Mouse (Mus musculus) midbrain, embryonic 14.5 days (tissue): ENCODE data around the gene Pipox. TPM values are rescaled to one million over a fixed set of nuclear protein-coding genes. Genes with fewer than 3 reads are reported as not detected.

ENCODE experiments used
- ATAC-seq: fragments of 200-750 bp; cut with Nextera tagmentation; 2 replicates; pipeline ENCODE4 v1.8.0; 2017; ENCODE audit warnings: moderate number of reproducible peaks, moderate library complexity; ENCODE audit not compliant: low FRiP score, low TSS enrichment
- DNase-seq: peaks from one replicate; pipeline ENCODE4 v3.0.0-alpha.2; 2015
- H3K27ac ChIP-seq: fragments of 300-500 bp; sonication (generic); replicated peaks from 2 replicates; pipeline ENCODE4 v1.5.1; 2014; ENCODE audit warnings: mild to moderate bottlenecking, low read depth, low read length, moderate library complexity
- H3K27me3 ChIP-seq: fragments of 300-500 bp; sonication (generic); 2 replicates; pipeline ENCODE4 v1.6.1; 2014; ENCODE audit warnings: low read length, control low read depth, mixed read lengths; ENCODE audit not compliant: control insufficient read depth, insufficient read depth
- H3K36me3 ChIP-seq: fragments of 300-500 bp; sonication (generic); 2 replicates; pipeline ENCODE4 v1.6.1; 2014; ENCODE audit warnings: low read length, control low read depth; ENCODE audit not compliant: control insufficient read depth, insufficient read depth
- H3K4me1 ChIP-seq: fragments of 300-500 bp; sonication (generic); 2 replicates; pipeline ENCODE4 v1.6.1; 2014; ENCODE audit warnings: mild to moderate bottlenecking, antibody characterized with exemption, low read length, control low read depth; ENCODE audit not compliant: control insufficient read depth, insufficient read depth
- H3K4me2 ChIP-seq: fragments of 300-500 bp; sonication (generic); 2 replicates; pipeline ENCODE4 v1.6.1; 2014; ENCODE audit warnings: mild to moderate bottlenecking, low read length, moderate library complexity
- H3K4me3 ChIP-seq: fragments of 300-500 bp; sonication (generic); replicated peaks from 2 replicates; pipeline ENCODE4 v1.5.1; 2014; ENCODE audit warnings: low read depth, low read length
- H3K9ac ChIP-seq: fragments of 300-500 bp; sonication (generic); replicated peaks from 2 replicates; pipeline ENCODE4 v1.6.1; 2014; ENCODE audit warnings: mild to moderate bottlenecking, low read length, moderate library complexity
- H3K9me3 ChIP-seq: fragments of 300-500 bp; sonication (generic); 2 replicates; pipeline ENCODE4 v1.6.1; 2016; ENCODE audit warnings: low read length, control low read depth, mixed read lengths; ENCODE audit not compliant: control insufficient read depth
- WGBS: fragments of 180-500 bp; shearing (Covaris S2); extraction: QIAGEN DNeasy Blood & Tissue Kit; methylation state at CpG from one replicate; pipeline ENCODE4 v1.1.7; 2014; 5-methylcytosine and 5-hydroxymethylcytosine counted together
- polyA plus RNA-seq: library from polyadenylated mRNA; unstranded; fragments of >200 nt; fragmentation: Nextera tagmentation; extraction: Ambion mirVana; gene quantifications from 2 replicates; pipeline ENCODE4 v1.2.1, GENCODE M21; 2014

The Pipox gene
- polyA plus RNA-seq, 1 experiment from 2014 or later, result 4.0 TPM

DNA sequence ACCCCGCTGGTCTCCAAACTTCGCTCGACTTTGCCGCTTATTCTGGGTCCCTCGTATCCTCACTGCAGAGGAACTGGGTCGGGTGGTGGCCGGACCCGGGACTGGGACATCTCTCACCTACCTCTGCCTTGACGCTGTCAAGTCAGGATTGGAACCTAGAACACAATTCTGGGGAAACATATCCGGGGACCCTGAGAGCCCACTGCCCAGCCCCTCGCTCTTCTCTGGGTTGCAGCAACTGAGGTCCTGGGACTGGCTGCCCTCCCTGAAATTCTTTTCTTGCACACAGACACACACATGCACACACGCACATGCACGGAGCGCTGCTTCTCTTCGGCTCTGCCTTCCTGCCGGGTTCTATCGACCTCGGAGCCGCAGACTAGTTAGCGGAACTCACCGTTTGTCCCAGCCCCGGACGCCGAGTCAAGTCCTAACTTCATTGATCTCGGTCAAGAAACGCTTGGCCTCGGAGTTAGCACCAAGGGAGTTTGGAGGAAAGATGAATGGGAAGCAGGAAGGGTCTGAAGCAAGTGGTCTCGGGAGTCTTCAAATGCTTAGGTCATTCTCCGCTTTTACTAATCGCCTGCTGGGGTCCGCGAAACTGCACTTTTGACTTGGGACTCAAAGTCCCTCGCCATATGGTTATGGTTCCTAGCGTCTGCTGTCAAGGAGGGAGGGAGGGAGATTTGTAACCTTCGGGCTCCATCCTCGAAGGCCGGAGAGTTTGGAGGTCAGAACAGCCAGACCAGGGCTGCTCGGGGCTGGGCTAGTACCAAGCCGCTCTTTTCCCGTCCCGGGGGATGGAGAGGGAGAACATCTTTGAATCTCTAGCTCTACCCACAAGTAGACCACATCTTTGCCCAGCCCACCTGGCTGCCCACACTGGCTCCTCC, 37.9 kb upstream of the Pipox start:
- Histone ChIP-seq H3K27me3 (peaks cover 20% of the 10 kb centered on the region), H3K4me3 (peak overlapping the region; percentile 84), H3K9me3 (no peaks in the 10 kb centered on the region), H3K9ac (peak overlapping the region; percentile 92), H3K4me2 (peak overlapping the region; percentile 87), H3K27ac (peak overlapping the region; percentile 93), H3K4me1 (peaks cover 62% of the 10 kb centered on the region), H3K36me3 (no peaks in the 10 kb centered on the region)
- DNase-seq (peak; percentile 60), ATAC-seq (no peak)
- WGBS, result under 1% methylated on average over 41 of the region's 41 CpGs

DNA sequence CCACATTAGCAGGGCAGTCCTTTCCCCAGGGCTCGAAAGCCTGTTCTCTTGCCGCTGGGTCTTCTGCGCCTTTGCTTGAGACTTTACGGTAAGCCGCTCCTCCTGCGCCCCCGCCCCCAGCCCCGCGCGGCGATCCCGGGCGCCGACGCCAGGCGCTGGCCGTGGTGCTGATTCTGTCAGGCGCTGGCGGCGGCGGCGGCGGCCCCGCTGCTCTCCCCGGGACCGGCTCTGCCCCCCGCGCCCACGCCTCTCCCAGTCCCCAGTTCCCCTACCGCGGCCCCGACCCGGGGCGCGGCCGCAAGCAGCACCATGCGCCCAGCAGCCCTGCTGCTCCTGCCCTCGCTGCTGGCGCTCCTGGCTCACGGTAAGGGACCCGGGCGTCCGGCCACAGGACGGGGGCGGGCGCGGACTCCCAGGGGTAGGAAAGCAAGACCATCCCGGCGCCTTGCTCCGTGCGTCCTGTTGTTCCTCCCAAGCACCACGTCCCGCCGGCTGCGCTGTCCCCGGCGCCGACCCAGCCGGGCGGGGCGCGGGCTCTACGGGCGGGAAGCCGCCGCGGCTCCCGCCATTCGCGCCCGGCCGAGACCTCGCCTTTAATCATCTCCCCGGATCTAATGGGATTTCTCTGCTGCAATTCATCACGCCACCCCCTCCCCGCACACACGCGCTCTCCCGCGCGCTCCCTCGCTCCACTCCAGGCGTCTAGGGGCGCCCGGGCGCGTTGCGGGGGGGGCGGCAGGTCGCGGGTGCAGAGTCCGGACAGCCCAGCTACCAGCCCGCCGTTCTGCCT, 37.0 kb upstream of the Pipox start, which contains the start of gene Sez6:
Gene Sez6 (plus strand): TSS at position 50 of the 790 bp plus-strand sequence.
- peak within 1 kb of the TSS; percentile 93 for H3K27ac ChIP-seq
- H3K9ac ChIP-seq, result peak within 1 kb of the TSS; percentile 92
- peak; percentile 72 for ATAC-seq
- DNase-seq, result peak; percentile 93
- H3K36me3 ChIP-seq, result no peaks in the 10 kb centered on the region
- under 1% methylated on average over 94 of the region's 94 CpGs for WGBS
- peaks cover 62% of the 10 kb centered on the region for H3K4me1 ChIP-seq
- peak within 1 kb of the TSS; percentile 87 for H3K4me2 ChIP-seq
- peaks cover 14% of the 10 kb centered on the region for H3K27me3 ChIP-seq
- H3K4me3 ChIP-seq, result peak within 1 kb of the TSS; percentile 84
- no peaks in the 10 kb centered on the region for H3K9me3 ChIP-seq

GRCm38 (mm10) chr11:77927837-77928236, 33.9 kb upstream of the Pipox start:
- H3K27ac ChIP-seq, result no peak overlapping the region
- peaks cover 59% of the 10 kb centered on the region for H3K4me1 ChIP-seq
- 55% methylated on average over 5 of the region's 5 CpGs for WGBS
- no peaks in the 10 kb centered on the region for H3K36me3 ChIP-seq
- H3K9me3 ChIP-seq, result no peaks in the 10 kb centered on the region
- H3K27me3 ChIP-seq, result no peaks in the 10 kb centered on the region; the same call in 1 of the 2 replicates
- no peak for DNase-seq
- H3K4me3 ChIP-seq, result no peak overlapping the region
- H3K4me2 ChIP-seq, result no peak overlapping the region
- no peak for ATAC-seq
- H3K9ac ChIP-seq, result no peak overlapping the region

DNA sequence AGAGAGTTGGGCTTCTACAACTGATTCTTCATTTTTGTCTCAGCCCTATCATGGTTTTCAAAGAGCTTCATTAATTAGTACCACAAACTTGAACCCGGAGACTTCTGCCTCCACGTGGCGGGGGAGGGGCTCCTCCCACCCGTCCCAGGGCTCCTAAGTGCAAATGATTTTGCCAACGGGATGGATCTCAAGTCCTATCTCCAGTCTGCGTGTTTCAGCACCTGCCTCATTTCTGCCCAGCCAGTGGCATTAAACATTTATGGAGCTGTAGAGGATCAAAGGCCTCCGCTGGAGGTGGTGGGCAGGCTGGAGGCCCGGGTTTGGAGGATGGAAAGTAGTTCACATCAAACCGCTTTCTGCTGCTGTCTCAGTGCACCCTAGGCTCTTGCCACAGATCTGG, 32.8 kb upstream of the Pipox start:
- H3K4me3 ChIP-seq, result no peak overlapping the region
- no peaks in the 10 kb centered on the region for H3K27me3 ChIP-seq
- WGBS, result 17% methylated on average over 9 of the region's 9 CpGs
- no peaks in the 10 kb centered on the region for H3K36me3 ChIP-seq
- H3K9ac ChIP-seq, result no peak overlapping the region
- H3K4me2 ChIP-seq, result peak overlapping the region; percentile 9; the same call in 1 of the 2 replicates
- DNase-seq, result peak; percentile 71
- H3K9me3 ChIP-seq, result no peaks in the 10 kb centered on the region
- ATAC-seq, result 0 out of 2 replicates have a peak, but pooled peaks have one; percentile 49
- peaks cover 50% of the 10 kb centered on the region for H3K4me1 ChIP-seq
- peak overlapping the region; percentile 82 for H3K27ac ChIP-seq

GRCm38 (mm10) chr11:77925836-77926657, 32.2 kb upstream of the Pipox start:
- peak overlapping the region; percentile 9; the same call in 1 of the 2 replicates for H3K4me2 ChIP-seq
- peaks cover 50% of the 10 kb centered on the region for H3K4me1 ChIP-seq
- H3K4me3 ChIP-seq, result no peak overlapping the region
- DNase-seq, result peak; percentile 64
- H3K27me3 ChIP-seq, result no peaks in the 10 kb centered on the region
- no peak overlapping the region; the same call in 1 of the 2 replicates for H3K9ac ChIP-seq
- no peaks in the 10 kb centered on the region for H3K9me3 ChIP-seq
- H3K36me3 ChIP-seq, result no peaks in the 10 kb centered on the region
- peak overlapping the region; percentile 82 for H3K27ac ChIP-seq
- peak; percentile 77 for ATAC-seq
- WGBS, result 23% methylated on average over 9 of the region's 9 CpGs

GRCm38 (mm10) chr11:77923285-77923684, 29.4 kb upstream of the Pipox start:
- peaks cover 38% of the 10 kb centered on the region for H3K4me1 ChIP-seq
- WGBS, result 64% methylated on average over 4 of the region's 4 CpGs
- no peaks in the 10 kb centered on the region for H3K27me3 ChIP-seq
- ATAC-seq (no peak), DNase-seq (no peak)
- H3K36me3 ChIP-seq, result no peaks in the 10 kb centered on the region
- no peak overlapping the region for H3K4me3 ChIP-seq
- no peak overlapping the region for H3K9ac ChIP-seq
- no peak overlapping the region for H3K4me2 ChIP-seq
- H3K27ac ChIP-seq, result no peak overlapping the region
- H3K9me3 ChIP-seq, result no peaks in the 10 kb centered on the region

DNA sequence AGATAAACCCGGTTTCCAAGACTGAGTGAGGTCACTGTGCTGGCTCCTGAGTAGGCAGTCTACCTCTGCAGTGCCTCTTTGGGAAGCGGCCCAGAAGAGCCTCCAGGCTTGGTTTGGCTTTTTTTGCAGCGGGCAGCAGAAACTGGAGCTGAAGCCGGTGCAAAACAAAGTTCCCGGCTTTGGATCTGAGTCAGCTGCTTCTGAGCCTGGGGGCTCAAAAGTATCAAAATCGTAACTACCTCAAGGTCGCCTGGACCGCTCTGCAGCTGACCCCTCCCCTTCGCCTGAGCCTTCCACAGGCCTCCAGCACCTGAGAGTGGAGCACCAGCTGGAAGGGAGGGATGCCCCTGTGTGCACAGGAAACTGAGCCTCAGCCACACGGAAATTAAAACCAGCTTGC, 23.3 kb upstream of the Pipox start:
- no peaks in the 10 kb centered on the region for H3K9me3 ChIP-seq
- H3K27me3 ChIP-seq, result no peaks in the 10 kb centered on the region; the same call in 1 of the 2 replicates
- 58% methylated on average over 10 of the region's 10 CpGs for WGBS
- H3K27ac ChIP-seq, result no peak overlapping the region; the same call in 1 of the 2 replicates
- ATAC-seq (no peak), DNase-seq (no peak)
- peaks cover 28% of the 10 kb centered on the region for H3K4me1 ChIP-seq
- no peak overlapping the region for H3K4me2 ChIP-seq
- no peaks in the 10 kb centered on the region for H3K36me3 ChIP-seq
- no peak overlapping the region for H3K9ac ChIP-seq
- H3K4me3 ChIP-seq, result no peak overlapping the region

GRCm38 (mm10) chr11:77916741-77917140, 22.8 kb upstream of the Pipox start:
- WGBS, result 88% methylated on average over 4 of the region's 4 CpGs
- no peaks in the 10 kb centered on the region; the same call in 1 of the 2 replicates for H3K27me3 ChIP-seq
- DNase-seq (no peak), ATAC-seq (no peak)
- no peaks in the 10 kb centered on the region for H3K36me3 ChIP-seq
- no peak overlapping the region for H3K4me3 ChIP-seq
- no peak overlapping the region for H3K27ac ChIP-seq
- no peaks in the 10 kb centered on the region for H3K9me3 ChIP-seq
- H3K4me2 ChIP-seq, result no peak overlapping the region
- peaks cover 29% of the 10 kb centered on the region for H3K4me1 ChIP-seq
- no peak overlapping the region for H3K9ac ChIP-seq
